Mouse (Mus musculus) cerebellum, adult 2 months (tissue): ENCODE results near the gene Per1. TPM values are rescaled to one million over a fixed set of nuclear protein-coding genes. Genes with fewer than 3 reads are reported as not detected.

Experiments
- DNase-seq, 2 experiments: peaks; one replicate each; pipeline ENCODE4 v3.0.0; 2021
- H3K27ac ChIP-seq: fragments of 200-500 bp; 2 replicates; pipeline ENCODE4 v1.5.1; 2012; ENCODE audit warnings: low read length, control low read depth, inconsistent platforms; ENCODE audit not compliant: insufficient read depth
- H3K27me3 ChIP-seq: fragments of 200-500 bp; 2 replicates; pipeline ENCODE4 v1.6.1; 2012; ENCODE audit warnings: inconsistent platforms, mild to moderate bottlenecking, low read length, moderate library complexity; ENCODE audit not compliant: control insufficient read depth, insufficient read depth
- H3K4me1 ChIP-seq: fragments of 200-500 bp; 2 replicates; pipeline ENCODE4 v1.6.1; 2011; ENCODE audit warnings: low read length; ENCODE audit not compliant: control insufficient read depth, insufficient read depth
- H3K4me3 ChIP-seq: fragments of 200-500 bp; replicated peaks from 2 replicates; pipeline ENCODE3; 2011; ENCODE audit warnings: mild to moderate bottlenecking, low read depth, low read length, control low read depth; ENCODE audit not compliant: insufficient read depth
- CTCF ChIP-seq: fragments of 200-500 bp; IDR thresholded peaks from 2 replicates; pipeline ENCODE4 v1.5.1; 2011; ENCODE audit warnings: low read depth, mild to moderate bottlenecking, control low read depth, low read length, moderate library complexity, borderline replicate concordance; ENCODE audit not compliant: insufficient read depth
- POLR2A ChIP-seq: fragments of 200-500 bp; IDR thresholded peaks from 2 replicates; pipeline ENCODE4 v1.6.1; 2011; ENCODE audit warnings: low read length, control low read depth, borderline replicate concordance; ENCODE audit not compliant: insufficient read depth
- WGBS: fragments of 180-500 bp; shearing (Covaris S2); methylation state at CpG from one replicate; pipeline ENCODE4 v1.1.7; 2018; 5-methylcytosine and 5-hydroxymethylcytosine counted together
- polyA plus RNA-seq: library from polyadenylated mRNA; depleted of rRNA; stranded (reverse); fragments of >200 nt; gene quantifications from 2 replicates; pipeline ENCODE4 v1.2.3, GENCODE M21; 2012; rRNA removed

Per1 gene
- polyA plus RNA-seq: 34.4 and 37.2 TPM in 2 replicates

DNA sequence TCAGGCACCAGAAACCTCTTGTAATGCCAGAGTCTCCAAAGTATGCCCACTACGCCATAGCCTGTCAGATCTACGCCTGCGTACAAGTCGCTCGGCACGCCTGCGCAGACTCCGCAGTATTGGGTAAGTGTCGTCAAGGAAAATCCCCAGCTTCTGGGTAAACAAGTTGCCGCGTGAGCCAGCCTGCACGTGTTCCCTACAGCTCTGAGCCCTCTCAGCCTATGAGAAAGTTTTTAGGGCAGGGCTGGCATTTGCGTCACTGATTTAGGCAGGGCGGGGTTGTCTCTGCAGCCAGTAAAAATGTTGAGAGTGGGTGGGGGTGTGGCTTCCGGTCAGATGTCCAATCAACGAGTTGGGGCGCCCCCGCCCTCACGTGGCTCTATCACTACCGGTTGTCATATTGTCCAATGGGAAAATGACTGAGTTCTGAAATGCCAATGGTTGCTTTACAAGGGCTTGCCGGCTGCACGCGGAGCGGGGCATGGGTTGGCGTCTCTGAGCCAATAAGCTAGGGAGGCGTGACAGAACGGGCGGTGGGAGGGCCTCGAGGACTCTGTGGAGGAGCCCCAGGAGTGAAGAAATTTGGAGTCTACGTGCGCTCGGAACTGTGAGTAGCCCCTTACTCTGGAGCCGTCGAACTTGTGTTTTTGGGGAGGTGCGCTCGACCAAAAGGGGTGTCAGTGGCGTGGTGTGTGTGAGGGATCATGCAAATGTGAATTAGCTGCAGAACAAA, at the start of gene Per1:
Per1 (plus strand) TSS at position 521 of the 733 bp plus-strand sequence.
- Histone ChIP-seq H3K4me1 (peaks cover 17% of the 10 kb centered on the region), H3K4me3 (peak within 1 kb of the TSS; percentile 83), H3K27me3 (no peaks in the 10 kb centered on the region), H3K27ac (peak within 1 kb of the TSS; percentile 86)
- peak; percentile 99 to 100 for DNase-seq
- TF ChIP-seq CTCF: no peak
- TF ChIP-seq POLR2A: peak; percentile 92; the same call in 1 of the 2 replicates
- under 1% methylated on average over 37 of the region's 37 CpGs for WGBS

DNA sequence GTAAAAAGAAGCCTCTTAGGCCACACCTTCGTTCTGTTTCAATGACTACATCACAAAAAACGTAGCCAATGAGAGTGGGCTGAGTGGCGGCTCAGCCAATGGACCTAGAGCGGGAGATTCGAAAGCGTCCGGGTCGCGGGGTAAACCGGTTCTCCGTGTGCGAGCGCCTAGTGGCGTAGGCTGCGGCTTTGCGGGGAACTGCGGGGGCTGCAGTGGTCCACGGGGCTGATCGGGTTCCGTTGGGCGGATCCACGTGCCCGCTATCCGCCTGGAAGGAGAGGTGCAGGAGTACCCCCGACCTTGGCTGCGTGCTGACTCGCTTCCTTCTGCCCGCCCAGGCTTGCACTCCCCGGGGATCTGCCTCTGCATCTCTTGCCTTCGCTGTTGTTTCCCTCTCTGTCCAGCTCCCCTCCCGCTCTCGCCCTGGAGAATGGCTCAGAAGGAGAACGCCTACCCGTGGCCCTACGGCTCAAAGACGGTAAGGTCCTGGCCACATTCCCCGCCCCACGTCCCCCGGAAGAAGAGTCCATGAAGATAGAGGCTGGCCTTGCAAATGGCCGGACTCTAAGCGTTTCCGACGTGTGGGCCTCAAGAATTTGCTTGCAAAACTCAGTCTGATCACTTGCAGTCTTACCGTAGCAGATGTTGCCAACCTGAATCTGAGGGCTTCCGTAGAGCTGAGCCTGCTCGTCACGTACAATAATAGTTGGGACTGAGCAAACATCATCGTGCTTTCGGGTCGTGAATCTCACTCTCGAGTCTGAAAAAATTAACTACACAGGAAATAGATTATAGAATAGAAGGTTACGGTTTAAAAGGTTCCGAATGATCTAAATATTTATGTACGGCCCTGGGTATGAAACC, 49.3 kb upstream of the Per1 start, which contains the start of gene Aurkb:
Aurkb (plus strand) TSS at position 117 of the 864 bp plus-strand sequence.
- Histone ChIP-seq H3K4me1 (no peaks in the 10 kb centered on the region), H3K4me3 (peak within 1 kb of the TSS; percentile 65), H3K27ac (no peak within 1 kb of the TSS), H3K27me3 (no peaks in the 10 kb centered on the region)
- DNase-seq: peak; percentile 74 to 79
- TF ChIP-seq POLR2A (no peak), CTCF (no peak)
- WGBS: 1% methylated on average over 54 of the region's 54 CpGs

DNA sequence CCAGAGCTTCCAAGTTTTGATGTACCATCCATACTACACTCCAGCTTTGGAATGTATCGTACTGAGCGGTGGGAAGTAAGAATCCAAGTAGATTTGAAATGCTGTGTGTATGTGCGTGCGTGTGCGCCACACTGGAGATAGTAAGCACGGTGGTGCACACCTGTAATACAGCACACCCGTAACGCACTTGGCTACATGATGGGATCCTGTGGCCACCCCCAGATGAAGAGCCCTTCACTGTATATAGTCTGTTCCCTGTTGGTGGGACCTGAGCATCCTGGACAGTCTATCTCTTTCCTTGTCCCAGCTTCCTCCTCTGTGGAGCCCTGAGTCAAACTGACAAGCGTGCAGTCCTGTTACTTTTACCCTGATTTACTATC, 48.6 kb upstream of the Per1 start:
- DNase-seq: no peak
- no peak overlapping the region for H3K27ac ChIP-seq
- TF ChIP-seq CTCF (no peak), POLR2A (no peak)
- H3K27me3 ChIP-seq: no peaks in the 10 kb centered on the region
- H3K4me1 ChIP-seq: no peaks in the 10 kb centered on the region
- H3K4me3 ChIP-seq: no peak overlapping the region
- WGBS: 23% methylated on average over 9 of the region's 9 CpGs

DNA sequence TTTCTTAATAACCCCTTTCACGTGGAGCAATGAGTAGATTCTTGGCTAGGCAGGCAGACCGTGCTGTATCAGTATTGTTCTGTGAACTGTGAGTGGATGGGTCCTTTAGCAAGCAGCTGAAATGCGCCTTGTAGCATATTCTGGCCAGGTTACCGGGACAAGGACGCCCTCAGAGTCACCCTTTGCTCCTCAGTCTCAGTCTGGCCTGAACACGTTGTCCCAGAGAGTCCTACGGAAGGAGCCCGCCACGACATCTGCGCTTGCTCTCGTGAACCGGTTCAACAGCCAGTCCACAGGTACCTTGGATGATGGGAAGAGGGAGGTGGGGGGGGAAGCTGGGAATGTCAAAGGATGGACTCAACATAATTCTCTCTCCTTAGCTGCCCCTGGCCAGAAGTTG, 47.4 kb upstream of the Per1 start:
- WGBS: 77% methylated on average over 12 of the region's 12 CpGs
- no peak overlapping the region for H3K4me3 ChIP-seq
- no peak overlapping the region for H3K27ac ChIP-seq
- no peaks in the 10 kb centered on the region for H3K4me1 ChIP-seq
- no peaks in the 10 kb centered on the region for H3K27me3 ChIP-seq
- TF ChIP-seq CTCF (no peak), POLR2A (no peak)
- DNase-seq: no peak

DNA sequence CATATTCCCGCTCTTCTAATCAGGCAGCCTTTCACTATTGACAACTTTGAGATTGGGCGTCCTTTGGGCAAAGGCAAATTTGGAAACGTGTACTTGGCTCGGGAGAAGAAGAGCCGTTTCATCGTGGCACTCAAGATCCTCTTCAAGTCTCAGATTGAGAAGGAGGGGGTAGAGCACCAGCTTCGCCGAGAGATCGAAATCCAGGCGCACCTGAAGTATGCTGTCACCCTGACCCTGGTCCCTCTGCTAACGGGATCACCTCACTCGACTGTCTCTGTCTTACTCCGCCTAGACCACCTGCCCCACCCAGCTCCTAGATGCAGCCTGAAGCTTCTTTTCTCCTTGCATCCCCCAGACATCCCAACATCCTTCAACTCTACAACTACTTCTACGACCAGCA, 46.9 kb upstream of the Per1 start:
- Histone ChIP-seq H3K4me1 (no peaks in the 10 kb centered on the region), H3K4me3 (no peak overlapping the region), H3K27ac (no peak overlapping the region), H3K27me3 (no peaks in the 10 kb centered on the region)
- 87% methylated on average over 14 of the region's 14 CpGs for WGBS
- no peak for DNase-seq
- TF ChIP-seq CTCF (no peak), POLR2A (no peak)

DNA sequence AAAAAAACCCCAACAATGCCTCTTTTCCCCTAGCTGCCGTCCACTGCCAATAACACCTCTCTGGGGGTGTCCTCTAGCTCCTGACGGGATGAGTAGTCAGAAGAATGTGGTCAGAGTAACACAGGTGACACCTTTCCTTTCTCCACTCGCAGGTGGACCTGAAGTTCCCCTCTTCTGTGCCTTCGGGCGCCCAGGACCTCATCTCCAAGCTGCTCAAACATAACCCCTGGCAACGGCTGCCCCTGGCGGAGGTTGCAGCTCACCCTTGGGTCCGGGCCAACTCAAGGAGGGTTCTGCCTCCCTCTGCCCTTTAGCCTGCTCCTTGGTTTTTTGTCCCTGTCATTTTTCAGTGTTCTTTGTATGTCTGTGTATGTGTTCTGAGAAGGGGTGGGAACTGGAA, 44.3 kb upstream of the Per1 start:
- H3K4me3 ChIP-seq: no peak overlapping the region
- 63% methylated on average over 8 of the region's 8 CpGs for WGBS
- no peak overlapping the region for H3K27ac ChIP-seq
- H3K27me3 ChIP-seq: no peaks in the 10 kb centered on the region
- H3K4me1 ChIP-seq: no peaks in the 10 kb centered on the region
- no peak for TF ChIP-seq CTCF
- TF ChIP-seq POLR2A: no peak
- DNase-seq: no peak

DNA sequence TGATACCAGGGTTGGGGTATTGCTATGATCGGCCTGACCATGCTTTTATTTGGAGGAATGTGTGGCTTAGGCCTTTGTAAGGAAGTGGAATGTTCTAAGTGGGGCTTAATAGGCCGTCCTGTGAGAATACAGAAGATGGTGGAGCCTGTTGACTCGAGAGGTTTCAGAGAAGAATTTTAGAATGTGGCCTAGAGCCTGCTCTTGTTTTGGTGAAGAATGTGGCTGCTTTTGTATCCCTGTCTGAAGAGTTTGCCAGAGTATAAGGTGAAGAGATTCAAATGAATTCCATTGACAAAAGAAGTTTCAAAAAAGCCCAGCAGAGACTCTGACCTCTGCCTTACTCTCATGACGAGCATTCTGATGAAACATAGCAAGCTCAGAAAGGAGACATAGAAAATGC, 43.2 kb upstream of the Per1 start:
- no peak overlapping the region for H3K27ac ChIP-seq
- H3K4me3 ChIP-seq: no peak overlapping the region
- WGBS: 78% methylated on average over 4 of the region's 4 CpGs
- DNase-seq: no peak
- no peaks in the 10 kb centered on the region for H3K4me1 ChIP-seq
- no peaks in the 10 kb centered on the region for H3K27me3 ChIP-seq
- TF ChIP-seq CTCF (no peak), POLR2A (no peak)

DNA sequence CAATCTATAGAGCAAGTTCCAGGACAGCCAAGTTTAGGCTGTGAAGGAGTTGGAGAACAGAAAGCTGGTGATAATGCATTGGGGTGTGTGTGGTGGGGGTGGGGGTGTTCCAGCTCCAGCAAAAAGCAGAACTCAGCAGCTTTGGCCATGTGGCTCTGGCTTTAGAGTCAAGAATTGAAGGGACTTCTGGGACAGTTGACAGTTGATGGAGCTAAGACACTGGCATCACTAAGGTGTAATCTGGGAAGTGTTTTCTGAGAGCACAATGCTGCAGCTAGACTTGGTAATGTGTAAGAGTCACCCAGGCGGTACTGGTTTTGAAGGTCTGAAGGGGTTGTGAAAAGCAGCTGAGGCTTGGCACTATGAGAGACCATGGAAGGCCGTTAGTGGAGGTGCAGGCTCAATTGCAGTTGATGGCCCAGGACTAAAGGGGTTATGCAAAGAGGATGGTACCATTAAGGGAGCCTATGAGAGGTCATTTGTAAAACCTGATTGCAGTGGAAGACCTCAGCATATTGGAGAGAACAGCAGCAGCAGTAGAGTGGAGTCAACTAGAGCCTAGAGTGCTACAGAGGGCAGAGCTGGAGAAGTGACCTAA, 42.1 kb upstream of the Per1 start:
- TF ChIP-seq POLR2A (no peak), CTCF (no peak)
- no peaks in the 10 kb centered on the region for H3K27me3 ChIP-seq
- no peaks in the 10 kb centered on the region; the same call in 1 of the 2 replicates for H3K4me1 ChIP-seq
- H3K27ac ChIP-seq: no peak overlapping the region
- 88% methylated on average over 2 of the region's 2 CpGs for WGBS
- H3K4me3 ChIP-seq: no peak overlapping the region
- no peak for DNase-seq
